Mouse (Mus musculus): ENCODE measurements around the gene Olfr76.
"Not testable (repeated sequence)": the region's sequence is repeated elsewhere in the genome, so short reads cannot be mapped to it uniquely, and the experiment has no call there.

Gene Olfr76

GRCm38 (mm10) chr19:12123103-12123502, at the start of gene Olfr76:
Gene Olfr76 (minus strand): TSS chr19:12123203.
- no peak for DNase-seq (ENCODE audit: low spot score in 2 of 2)

- not testable (repeated sequence) for DNase-seq (ENCODE audit: low spot score in 2 of 2)
Observed at GRCm38 (mm10) chr19:12170062-12170599, 47.1 kb upstream of the Olfr76 start, which contains the start of gene Olfr1555-ps1. Gene Olfr1555-ps1 (minus strand): TSS chr19:12170112.

GRCm38 (mm10) chr19:12145452-12145851, 22.4 kb upstream of the Olfr76 start:
- no peak for DNase-seq (ENCODE audit: low spot score in 2 of 2)

- DNase-seq (ENCODE audit: low spot score in 2 of 2), result no peak
Observed at GRCm38 (mm10) chr19:12143356-12143755, 20.4 kb upstream of the Olfr76 start.

- DNase-seq (ENCODE audit: low spot score in 2 of 2), result no peak
Observed at GRCm38 (mm10) chr19:12134289-12134688, 11.3 kb upstream of the Olfr76 start.

GRCm38 (mm10) chr19:12116464-12116863, 6.5 kb downstream of the Olfr76 start:
- no peak for DNase-seq (ENCODE audit: low spot score in 2 of 2)

GRCm38 (mm10) chr19:12115797-12116196, 7.2 kb downstream of the Olfr76 start, which contains the start of gene Olfr1428:
Gene Olfr1428 (minus strand): TSS chr19:12115897.
- no peak for DNase-seq (ENCODE audit: low spot score in 2 of 2)

- DNase-seq (ENCODE audit: low spot score in 2 of 2), result no peak
Observed at GRCm38 (mm10) chr19:12113807-12114206, 9.2 kb downstream of the Olfr76 start.

- DNase-seq (ENCODE audit: low spot score in 2 of 2), result no peak
Observed at GRCm38 (mm10) chr19:12104541-12104940, 18.5 kb downstream of the Olfr76 start.

GRCm38 (mm10) chr19:12103234-12103633, 19.8 kb downstream of the Olfr76 start, which contains the start of gene Olfr1427:
Gene Olfr1427 (minus strand): TSS chr19:12103334.
- DNase-seq (ENCODE audit: low spot score in 2 of 2), result no peak

- no peak for DNase-seq (ENCODE audit: low spot score in 2 of 2)
Observed at GRCm38 (mm10) chr19:12091913-12092312, 31.1 kb downstream of the Olfr76 start, which contains the start of gene Olfr1426. Gene Olfr1426 (minus strand): TSS chr19:12092013.

- not testable (repeated sequence) for DNase-seq (ENCODE audit: low spot score in 2 of 2)
Observed at GRCm38 (mm10) chr19:12077631-12078030, 45.4 kb downstream of the Olfr76 start, which contains the start of gene Olfr1425. Gene Olfr1425 (minus strand): TSS chr19:12077731.

GRCm38 (mm10) chr19:12069546-12069945, 53.5 kb downstream of the Olfr76 start:
- DNase-seq (ENCODE audit: low spot score in 2 of 2), result not testable (repeated sequence)
